Mouse (Mus musculus) cerebellum, adult 2 months (tissue): Measurements from ENCODE around the gene Scml4.

Experiments
- CTCF ChIP-seq: fragments of 200-500 bp; IDR thresholded peaks from 2 replicates; pipeline ENCODE4 v1.5.1; 2011; ENCODE audit warnings: low read depth, mild to moderate bottlenecking, control low read depth, low read length, moderate library complexity, borderline replicate concordance; ENCODE audit not compliant: insufficient read depth
- POLR2A ChIP-seq: fragments of 200-500 bp; IDR thresholded peaks from 2 replicates; pipeline ENCODE4 v1.6.1; 2011; ENCODE audit warnings: low read length, control low read depth, borderline replicate concordance; ENCODE audit not compliant: insufficient read depth

GRCm38 (mm10) chr10:42925103-42925866 lies 65.1 kb downstream of the Scml4 start:
- TF ChIP-seq CTCF = no peak
- no peak for TF ChIP-seq POLR2A
